Mouse (Mus musculus) forebrain, embryonic 11.5 days (tissue): ENCODE measurements around the gene Arhgap23. TPM values are rescaled to one million over a fixed set of nuclear protein-coding genes. Genes with fewer than 3 reads are reported as not detected.

ENCODE experiments used
- ATAC-seq: fragments of 200-750 bp; cut with Nextera tagmentation; replicated peaks from 2 replicates; pipeline ENCODE4 v1.8.0; 2017; ENCODE audit warnings: moderate TSS enrichment; ENCODE audit not compliant: low FRiP score
- DNase-seq: peaks from one replicate; pipeline ENCODE4 v3.0.0-alpha.2; 2017; ENCODE audit warnings: low spot score
- H3K27ac ChIP-seq: fragments of 300-500 bp; sonication (generic); 2 replicates; pipeline ENCODE4 v1.5.1; 2014; ENCODE audit warnings: low read depth, low read length
- H3K27me3 ChIP-seq: fragments of 300-500 bp; sonication (generic); 2 replicates; pipeline ENCODE4 v1.6.1; 2014; ENCODE audit warnings: mild to moderate bottlenecking, low read length, mixed read lengths; ENCODE audit not compliant: control insufficient read depth, insufficient read depth
- H3K36me3 ChIP-seq: fragments of 300-500 bp; sonication (generic); 2 replicates; pipeline ENCODE4 v1.6.1; 2014; ENCODE audit warnings: mild to moderate bottlenecking, low read length, moderate library complexity, mixed read lengths; ENCODE audit not compliant: control insufficient read depth, insufficient read depth
- H3K4me1 ChIP-seq: fragments of 300-500 bp; sonication (generic); replicated peaks from 2 replicates; pipeline ENCODE4 v1.6.1; 2014; ENCODE audit warnings: low read length, mixed read lengths; ENCODE audit not compliant: control insufficient read depth, insufficient read depth
- H3K4me2 ChIP-seq: fragments of 300-500 bp; sonication (generic); 2 replicates; pipeline ENCODE4 v1.6.1; 2014; ENCODE audit warnings: low read depth, mild to moderate bottlenecking, low read length, moderate library complexity, mixed read lengths; ENCODE audit not compliant: severe bottlenecking
- H3K4me3 ChIP-seq: fragments of 300-500 bp; sonication (generic); 2 replicates; pipeline ENCODE4 v1.5.1; 2014; ENCODE audit warnings: low read depth, low read length
- H3K9ac ChIP-seq: fragments of 300-500 bp; sonication (generic); 2 replicates; pipeline ENCODE4 v1.6.1; 2014; ENCODE audit warnings: low read length
- H3K9me3 ChIP-seq: fragments of 300-500 bp; sonication (generic); 2 replicates; pipeline ENCODE4 v1.6.1; 2016; ENCODE audit warnings: low read length, mixed read lengths; ENCODE audit not compliant: control insufficient read depth
- WGBS: fragments of 180-500 bp; shearing (Covaris S2); extraction: QIAGEN DNeasy Blood & Tissue Kit; methylation state at CpG from one replicate; pipeline ENCODE4 v1.1.7; 2014; 5-methylcytosine and 5-hydroxymethylcytosine counted together
- polyA plus RNA-seq: library from polyadenylated mRNA; unstranded; fragments of >200 nt; fragmentation: Nextera tagmentation; extraction: Ambion mirVana; gene quantifications from 2 replicates; pipeline ENCODE4 v1.2.1, GENCODE M21; 2014

Gene Arhgap23
- polyA plus RNA-seq, 1 experiment from 2014 or later: 3.2 TPM

GRCm38 (mm10) chr11:97442891-97443675 lies 27.8 kb downstream of the Arhgap23 start:
- H3K27ac ChIP-seq: no peak overlapping the region
- H3K9me3 ChIP-seq: no peaks in the 10 kb centered on the region
- peaks cover 7% of the 10 kb centered on the region for H3K4me1 ChIP-seq
- no peaks in the 10 kb centered on the region for H3K36me3 ChIP-seq
- DNase-seq: peak; percentile 43
- ATAC-seq: no peak
- no peak overlapping the region for H3K4me3 ChIP-seq
- H3K27me3 ChIP-seq: peaks cover 33% of the 10 kb centered on the region
- no peak overlapping the region for H3K9ac ChIP-seq
- H3K4me2 ChIP-seq: no peak overlapping the region
- whole genome bisulfite sequencing: 85% methylated on average over 11 of the region's 11 CpGs

GRCm38 (mm10) chr11:97445596-97445995 lies 30.3 kb downstream of the Arhgap23 start:
- Histone ChIP-seq H3K4me3 (no peak overlapping the region), H3K4me2 (no peak overlapping the region), H3K4me1 (peaks cover 10% of the 10 kb centered on the region), H3K36me3 (no peaks in the 10 kb centered on the region), H3K9me3 (no peaks in the 10 kb centered on the region), H3K27ac (peak overlapping the region; percentile 48; the same call in 1 of the 2 replicates), H3K27me3 (peaks cover 13% of the 10 kb centered on the region), H3K9ac (no peak overlapping the region)
- peak; percentile 48 for DNase-seq
- ATAC-seq: no peak
- WGBS: 76% methylated on average over 6 of the region's 6 CpGs

GRCm38 (mm10) chr11:97445999-97446511 lies 30.7 kb downstream of the Arhgap23 start:
- Histone ChIP-seq H3K9ac (no peak overlapping the region), H3K9me3 (no peaks in the 10 kb centered on the region), H3K4me3 (no peak overlapping the region), H3K27ac (no peak overlapping the region; the same call in 1 of the 2 replicates), H3K27me3 (peaks cover 9% of the 10 kb centered on the region), H3K4me2 (no peak overlapping the region), H3K4me1 (peaks cover 10% of the 10 kb centered on the region), H3K36me3 (no peaks in the 10 kb centered on the region; the same call in 1 of the 2 replicates)
- DNase-seq (peak; percentile 53), ATAC-seq (no peak)
- WGBS: 67% methylated on average over 4 of the region's 4 CpGs

- Histone ChIP-seq H3K4me1 (peaks cover 9% of the 10 kb centered on the region), H3K9me3 (no peaks in the 10 kb centered on the region), H3K9ac (no peak overlapping the region), H3K27ac (no peak overlapping the region), H3K36me3 (no peaks in the 10 kb centered on the region; the same call in 1 of the 2 replicates), H3K27me3 (no peaks in the 10 kb centered on the region), H3K4me2 (no peak overlapping the region), H3K4me3 (no peak overlapping the region)
- ATAC-seq (no peak), DNase-seq (no peak)
- WGBS: 75% methylated on average over 7 of the region's 7 CpGs
These were observed 32.6 kb downstream of the Arhgap23 start for GRCm38 (mm10) chr11:97447979-97448378.

GRCm38 (mm10) chr11:97448611-97449394 lies 33.5 kb downstream of the Arhgap23 start:
- peaks cover 9% of the 10 kb centered on the region for H3K4me1 ChIP-seq
- H3K4me3 ChIP-seq: no peak overlapping the region
- H3K4me2 ChIP-seq: no peak overlapping the region
- H3K27me3 ChIP-seq: no peaks in the 10 kb centered on the region
- DNase-seq: no peak
- WGBS: 90% methylated on average over 11 of the region's 11 CpGs
- no peaks in the 10 kb centered on the region; the same call in 1 of the 2 replicates for H3K36me3 ChIP-seq
- no peaks in the 10 kb centered on the region for H3K9me3 ChIP-seq
- no peak overlapping the region for H3K27ac ChIP-seq
- H3K9ac ChIP-seq: no peak overlapping the region
- ATAC-seq: no peak

- no peaks in the 10 kb centered on the region for H3K9me3 ChIP-seq
- ATAC-seq (peak; percentile 70), DNase-seq (peak; percentile 80)
- H3K27me3 ChIP-seq: no peaks in the 10 kb centered on the region
- 15% methylated on average over 15 of the region's 15 CpGs for WGBS
- H3K4me3 ChIP-seq: peak overlapping the region; percentile 34
- H3K36me3 ChIP-seq: no peaks in the 10 kb centered on the region; the same call in 1 of the 2 replicates
- H3K27ac ChIP-seq: no peak overlapping the region
- peak overlapping the region; percentile 55 for H3K9ac ChIP-seq
- peak overlapping the region; percentile 80 for H3K4me2 ChIP-seq
- peaks cover 9% of the 10 kb centered on the region for H3K4me1 ChIP-seq
These were observed 34.4 kb downstream of the Arhgap23 start for GRCm38 (mm10) chr11:97449601-97450293.

- WGBS: 24% methylated on average over 10 of the region's 10 CpGs
- H3K9ac ChIP-seq: peak overlapping the region; percentile 55
- H3K4me1 ChIP-seq: peaks cover 9% of the 10 kb centered on the region
- peak overlapping the region; percentile 34 for H3K4me3 ChIP-seq
- DNase-seq: no peak
- no peaks in the 10 kb centered on the region; the same call in 1 of the 2 replicates for H3K36me3 ChIP-seq
- no peak overlapping the region for H3K27ac ChIP-seq
- no peaks in the 10 kb centered on the region for H3K27me3 ChIP-seq
- peak overlapping the region; percentile 80 for H3K4me2 ChIP-seq
- no peaks in the 10 kb centered on the region for H3K9me3 ChIP-seq
- peak; percentile 19; the same call in 1 of the 2 replicates for ATAC-seq
These were observed 35.1 kb downstream of the Arhgap23 start for GRCm38 (mm10) chr11:97450305-97450922.

- Histone ChIP-seq H3K27ac (no peak overlapping the region), H3K36me3 (no peaks in the 10 kb centered on the region; the same call in 1 of the 2 replicates), H3K4me2 (no peak overlapping the region), H3K4me1 (peaks cover 9% of the 10 kb centered on the region), H3K4me3 (no peak overlapping the region), H3K27me3 (no peaks in the 10 kb centered on the region), H3K9me3 (no peaks in the 10 kb centered on the region), H3K9ac (no peak overlapping the region)
- 94% methylated on average over 15 of the region's 15 CpGs for WGBS
- DNase-seq (no peak), ATAC-seq (no peak)
These were observed 36.3 kb downstream of the Arhgap23 start for GRCm38 (mm10) chr11:97451625-97452024.
